Mouse (Mus musculus) fibroblast of lung, adult 2 months (primary cell): ENCODE measurements at regions not wholly inside any gene's neighbourhood (a gene's known extent, or its start where the extent isn't known, plus 50 kb on each side); places are given as distances from the start of the nearest gene placed in this dataset.

Experiments
- DNase-seq: peaks from one replicate; pipeline ENCODE4 v3.0.0-alpha.2; 2011; ENCODE audit warnings: low read depth

- DNase-seq = no peak
Measured at GRCm38 (mm10) chrX:76010631-76011030, 135.6 kb upstream of the Pls3 start.

GRCm38 (mm10) chrX:75978562-75978961 lies 103.6 kb upstream of the Pls3 start:
- DNase-seq = peak; percentile 21

DNA sequence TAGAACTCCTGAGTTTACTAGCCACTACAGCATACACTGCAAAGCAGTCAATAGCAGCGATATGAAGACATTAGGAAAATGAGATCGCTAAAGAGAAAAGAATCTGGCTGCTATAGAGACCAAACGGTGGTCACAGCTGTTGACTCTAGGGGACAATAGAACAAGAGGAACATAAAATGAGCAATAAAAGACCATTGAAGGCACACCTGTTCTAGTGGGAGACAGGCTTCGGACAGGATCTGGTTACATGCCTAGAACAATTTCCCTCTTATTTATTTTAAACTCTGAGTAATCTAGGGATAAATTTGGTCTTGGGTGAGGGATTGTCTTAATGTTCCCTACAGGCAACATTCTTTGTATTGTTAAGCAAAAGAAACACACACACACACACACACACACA lies 99.7 kb upstream of the Pls3 start:
- DNase-seq = no peak

DNA sequence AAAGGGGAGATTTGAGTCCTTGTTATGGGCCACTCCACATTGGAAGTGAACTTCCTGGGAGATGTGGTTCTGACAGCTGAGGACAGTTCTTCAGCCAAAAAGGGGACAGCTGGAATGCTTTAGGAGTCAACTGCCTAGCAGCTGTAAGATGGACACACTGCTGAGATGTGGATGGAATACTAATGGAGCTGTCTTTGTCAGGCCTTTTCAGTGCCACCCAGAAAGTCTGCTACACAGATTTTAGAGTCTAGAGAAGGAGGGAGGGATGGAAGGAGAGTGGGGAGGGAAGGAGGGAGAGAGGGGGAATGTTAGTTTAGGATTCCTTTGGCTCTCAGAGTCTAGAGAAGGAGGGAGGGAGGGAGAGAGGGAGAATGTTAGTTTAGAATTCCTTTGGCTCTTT lies 74.7 kb upstream of the Pls3 start:
- no peak for DNase-seq

- DNase-seq = no peak
Measured at GRCm38 (mm10) chrX:75928903-75929302, 53.9 kb upstream of the Pls3 start.
